7 mouse cellular contexts compared by ENCODE assay signal in genomic region chrX:94366670-94367241, GRCm38 (mm10). TPM values are rescaled to one million over a fixed set of nuclear protein-coding genes. Genes with fewer than 3 reads are reported as not detected.
A peak's percentile ranks its signal among the peaks of the same experiment; 100 is the strongest.
DNase-seq lines count a peak whose midpoint lies in the region; ATAC-seq lines count a peak whose summit lies in the region.

Fam90a1b (minus strand) TSS chrX:94366777.
Apoo (plus strand) TSS chrX:94367117.

- peak; percentile 99 for ATAC-seq in intestine, embryonic 16.5 days
- ATAC-seq in midbrain, embryonic 11.5 days (ENCODE audit: low FRiP score): peak; percentile 99

- peak within 1 kb of the TSS; percentile 66 for H3K4me3 ChIP-seq in intestine, embryonic 16.5 days (ENCODE audit: low read length)
- H3K4me3 ChIP-seq in midbrain, embryonic 11.5 days (ENCODE audit: low read depth, low read length): peak within 1 kb of the TSS; percentile 57

- peak within 1 kb of the TSS; percentile 71 for H3K9ac ChIP-seq in intestine, embryonic 16.5 days (ENCODE audit: low read depth, low read length)
- H3K9ac ChIP-seq in midbrain, embryonic 11.5 days (ENCODE audit: low read length): peak within 1 kb of the TSS; percentile 57

- peak; percentile 97 for DNase-seq in adrenal gland, adult 8-10 months
- peak; percentile 95 for DNase-seq in embryo, embryonic 9.5 days (ENCODE audit: extremely low spot score)
- DNase-seq in gastrocnemius, postnatal 4 days (ENCODE audit: low spot score in 2 of 2): peak; percentile 72 to 89
- DNase-seq in left cerebral cortex, postnatal 36 days (ENCODE audit: low spot score in 2 of 2): peak; percentile 96
- peak; percentile 99 for DNase-seq in midbrain, embryonic 11.5 days (ENCODE audit: low spot score, missing footprints)
- DNase-seq in skeletal muscle tissue, adult 2 months (ENCODE audit: low read depth, low spot score): peak; percentile 98

- peak within 1 kb of the TSS; percentile 54 for H3K4me2 ChIP-seq in intestine, embryonic 16.5 days (ENCODE audit: low read depth, low read length)
- H3K4me2 ChIP-seq in midbrain, embryonic 11.5 days: peak within 1 kb of the TSS; percentile 40

- no peaks in the 10 kb centered on the region for H3K36me3 ChIP-seq in intestine, embryonic 16.5 days (ENCODE audit: control insufficient read depth, insufficient read depth, low read length)
- H3K36me3 ChIP-seq in midbrain, embryonic 11.5 days (ENCODE audit: control insufficient read depth, insufficient read depth, low read length): no peaks in the 10 kb centered on the region

- intact Hi-C loops in left cerebral cortex, postnatal 36 days (cut with DNase I): loop anchor here (1.0 kb wide), 1 partner anchor 132 kb away; the partner anchor contains the start of gene Klhl15

- peak within 1 kb of the TSS; percentile 45 for H3K27ac ChIP-seq in intestine, embryonic 16.5 days (ENCODE audit: low read length)
- peak within 1 kb of the TSS; percentile 7; the same call in 1 of the 2 replicates for H3K27ac ChIP-seq in midbrain, embryonic 11.5 days (ENCODE audit: low read depth, low read length)

- peaks cover 19% of the 10 kb centered on the region for H3K27me3 ChIP-seq in intestine, embryonic 16.5 days (replicated peaks; ENCODE audit: control insufficient read depth, insufficient read depth, low read length)
- H3K27me3 ChIP-seq in midbrain, embryonic 11.5 days (ENCODE audit: control insufficient read depth, insufficient read depth, low read length): peaks cover 44% of the 10 kb centered on the region

- WGBS in intestine, embryonic 16.5 days: 12% methylated on average over 46 of the region's 46 CpGs
- 22% methylated on average over 46 of the region's 46 CpGs for WGBS in midbrain, embryonic 11.5 days

- H3K4me1 ChIP-seq in intestine, embryonic 16.5 days (ENCODE audit: control insufficient read depth, insufficient read depth, low read length): no peaks in the 10 kb centered on the region
- no peaks in the 10 kb centered on the region; the same call in 1 of the 2 replicates for H3K4me1 ChIP-seq in midbrain, embryonic 11.5 days (ENCODE audit: control insufficient read depth, insufficient read depth, low read length)

- no peaks in the 10 kb centered on the region for H3K9me3 ChIP-seq in intestine, embryonic 16.5 days (ENCODE audit: control insufficient read depth, low read length)
- no peaks in the 10 kb centered on the region for H3K9me3 ChIP-seq in midbrain, embryonic 11.5 days (ENCODE audit: control insufficient read depth, low read length)

RNA-seq across cellular contexts. Expression of gene Fam90a1b, which starts in this region (rescaled TPM):
- total RNA-seq in adrenal gland, adult 8-10 months (2022): not detected
- under 1 TPM in 1 of 2 experiments, not detected in 1; 0.10 TPM for total RNA-seq in gastrocnemius, postnatal 4 days (2021)
- 0.11 TPM in 1 of 2 replicates, not detected in the other for polyA plus RNA-seq in intestine, embryonic 16.5 days (2015; fragmentation: Nextera tagmentation; extraction: Ambion mirVana)
- total RNA-seq in left cerebral cortex, postnatal 36 days (2021): under 1 TPM in 1 of 2 experiments, not detected in 1; 0.29 TPM
- polyA plus RNA-seq in midbrain, embryonic 11.5 days (2014; fragmentation: Nextera tagmentation; extraction: Ambion mirVana): 0.18 TPM in 1 of 2 replicates, not detected in the other

RNA-seq across cellular contexts. Expression of gene Apoo, which starts in this region (rescaled TPM):
- 10 to 100 TPM; 38.0 to 62.9 (median 52.9) TPM for total RNA-seq in adrenal gland, adult 8-10 months (2022)
- 100 to 1,000 TPM in 1 of 2 experiments, 10 to 100 TPM in 1; 62.6 to 118 TPM for total RNA-seq in gastrocnemius, postnatal 4 days (2021)
- 105 TPM in 2 replicates for polyA plus RNA-seq in intestine, embryonic 16.5 days (2015; fragmentation: Nextera tagmentation; extraction: Ambion mirVana)
- 10 to 100 TPM; 64.6 to 79.1 TPM for total RNA-seq in left cerebral cortex, postnatal 36 days (2021)
- polyA plus RNA-seq in midbrain, embryonic 11.5 days (2014; fragmentation: Nextera tagmentation; extraction: Ambion mirVana): 111 and 119 TPM in 2 replicates

Comparison
In these comparisons a context has a peak if more than half of its experiments do, and no peak if none do; other contexts are left out.
1. Peak in every context shown above with its lines: DNase-seq, ATAC-seq, H3K4me3 ChIP-seq and H3K27ac ChIP-seq.